In genomic region chr12:13518082-13518481, GRCm38 (mm10) we compare ENCODE assay signal across 23 mouse cellular contexts.
A peak's percentile ranks its signal among the peaks of the same experiment; 100 is the strongest.
DNase-seq lines count a peak whose midpoint lies in the region; ATAC-seq and TF ChIP-seq lines count a peak whose summit lies in the region.
"Had no signal": no experiment of that assay in that cellular context is flagged by ENCODE, and none has a peak within 500 bp of the region (broad histone marks: within the 10 kb centered on the region; RNA-seq: fewer than 3 reads in every experiment).

No protein-coding gene starts in this region.

- ATAC-seq in common myeloid progenitor, adult 5-6 weeks (replicated peaks; ENCODE audit: low read depth, poor library complexity, severe bottlenecking) = peak; percentile 50; the same call in 1 of the 2 replicates
- ATAC-seq in liver, embryonic 13.5 days (ENCODE audit: low read depth) = no peak
- no peak for ATAC-seq in monocyte, adult 5-6 weeks (replicated peaks; ENCODE audit: insufficient number of reproducible peaks, low FRiP score, low TSS enrichment, poor library complexity, severe bottlenecking)
- ATAC-seq: forebrain, postnatal 0 days; midbrain, embryonic 13.5 days had no signal

- H3K36me3 ChIP-seq in liver, embryonic 13.5 days = peaks cover 13% of the 10 kb centered on the region; the same call in 1 of the 2 replicates
- no peaks in the 10 kb centered on the region for H3K36me3 ChIP-seq in thymus, adult 2 months (ENCODE audit: control insufficient read depth, insufficient read depth, low read length)

- H3K27ac ChIP-seq in liver, embryonic 13.5 days = no peak overlapping the region
- no peak overlapping the region for H3K27ac ChIP-seq in thymus, adult 2 months (ENCODE audit: control insufficient read depth, insufficient read depth, low read length)
- H3K27ac ChIP-seq: embryonic facial prominence, embryonic 12.5 days; forebrain, embryonic 10.5 days; gastrocnemius, adult 2 months; limb, embryonic 15.5 days; midbrain, embryonic 13.5 days; neural tube, embryonic 13.5 days had no signal

- H3K4me2 ChIP-seq in liver, embryonic 13.5 days = no peak overlapping the region
- H3K4me2 ChIP-seq: embryonic facial prominence, embryonic 12.5 days; heart, embryonic 11.5 days; limb, embryonic 15.5 days; lung, embryonic 14.5 days; midbrain, embryonic 13.5 days; neural tube, embryonic 13.5 days had no signal

- no peak overlapping the region for H3K4me3 ChIP-seq in liver, embryonic 13.5 days (replicated peaks)
- no peak overlapping the region for H3K4me3 ChIP-seq in thymus, adult 2 months (ENCODE audit: control insufficient read depth, insufficient read depth, low read length)
- H3K4me3 ChIP-seq: embryonic facial prominence, embryonic 12.5 days; forebrain, embryonic 10.5 days; gastrocnemius, adult 2 months; limb, embryonic 15.5 days; midbrain, embryonic 13.5 days; neural tube, embryonic 13.5 days had no signal

- 11% methylated on average over 1 of the region's 1 CpGs for WGBS in liver, embryonic 13.5 days (ENCODE audit: insufficient replicate concordance)
- 5% methylated on average over 1 of the region's 1 CpGs for WGBS in thymus, adult 2 months

- TF ChIP-seq CTCF in thymus, adult 2 months (IDR thresholded peaks at IDR 0.05; ENCODE audit: borderline replicate concordance, control insufficient read depth, extremely low read depth, insufficient read depth, low read length, poor library complexity) = no peak

- H3K27me3 ChIP-seq in liver, embryonic 13.5 days = no peaks in the 10 kb centered on the region
- no peaks in the 10 kb centered on the region for H3K27me3 ChIP-seq in thymus, adult 2 months (ENCODE audit: control insufficient read depth, insufficient read depth, low read length)
- H3K27me3 ChIP-seq: embryonic facial prominence, embryonic 12.5 days; limb, embryonic 15.5 days; midbrain, embryonic 13.5 days; neural tube, embryonic 13.5 days had no signal

- no peak for TF ChIP-seq POLR2A in thymus, adult 2 months (IDR thresholded peaks at IDR 0.05; ENCODE audit: control insufficient read depth, extremely low read depth, insufficient read depth, low read length, poor library complexity)

- DNase-seq in 3T3-L1 (ENCODE audit: low read depth, low spot score) (peak; percentile 43), 416B (ENCODE audit: low read depth) (peak; percentile 48)
- peak; percentile 29 for DNase-seq in liver, embryonic 13.5 days
- no peak for DNase-seq in kidney, adult 9 months
- DNase-seq in thymus, adult 2 months = no peak
- no peak for DNase-seq in cerebellum, postnatal 14 days
- DNase-seq: adrenal gland, postnatal 14 days; cerebellum, adult 9-10 months; forebrain, postnatal 0 days; gastrocnemius, adult 2 months; kidney, adult 18-20 months; kidney, postnatal 10 days; left cerebral cortex, postnatal 4 days; lung, embryonic 14.5 days; thymus, postnatal 14 days had no signal

- no peaks in the 10 kb centered on the region for H3K9me3 ChIP-seq in liver, embryonic 13.5 days (replicated peaks)
- H3K9me3 ChIP-seq: embryonic facial prominence, embryonic 12.5 days; forebrain, embryonic 10.5 days; limb, embryonic 15.5 days; midbrain, embryonic 13.5 days; neural tube, embryonic 13.5 days had no signal

- H3K4me1 ChIP-seq in liver, embryonic 13.5 days (replicated peaks) = peaks cover 23% of the 10 kb centered on the region
- H3K4me1 ChIP-seq in thymus, adult 2 months (replicated peaks; ENCODE audit: control insufficient read depth, insufficient read depth, low read length) = no peaks in the 10 kb centered on the region
- H3K4me1 ChIP-seq: embryonic facial prominence, embryonic 12.5 days; forebrain, embryonic 10.5 days; limb, embryonic 15.5 days; midbrain, embryonic 13.5 days; neural tube, embryonic 13.5 days had no signal

- no peak overlapping the region for H3K9ac ChIP-seq in liver, embryonic 13.5 days
- H3K9ac ChIP-seq: embryonic facial prominence, embryonic 12.5 days; forebrain, postnatal 0 days; limb, embryonic 15.5 days; lung, embryonic 14.5 days; midbrain, embryonic 13.5 days; neural tube, embryonic 13.5 days had no signal

Comparison
In these comparisons a context has a peak if more than half of its experiments do, and no peak if none do; other contexts are left out.
1. DNase-seq: peak in 3T3-L1 (single experiment), 416B (single experiment) and liver, embryonic 13.5 days (single experiment); none in kidney, adult 9 months (single experiment), thymus, adult 2 months (single experiment) and cerebellum, postnatal 14 days (0 of 2).